Mouse (Mus musculus) gastrocnemius, adult 2 months (tissue): ENCODE measurements around the gene Cebpg. TPM values are rescaled to one million over a fixed set of nuclear protein-coding genes. Genes with fewer than 3 reads are reported as not detected.

Experiments used
- DNase-seq: peaks from one replicate; pipeline ENCODE4 v3.0.0; 2022
- H3K27ac ChIP-seq: fragments of 200-600 bp; 2 replicates; pipeline ENCODE4 v1.8.1; 2022; ENCODE audit warnings: mild to moderate bottlenecking
- H3K4me3 ChIP-seq: fragments of 200-600 bp; 2 replicates; pipeline ENCODE4 v1.8.1; 2022; ENCODE audit warnings: mild to moderate bottlenecking, moderate library complexity
- CTCF ChIP-seq: fragments of 200-600 bp; IDR thresholded peaks from 2 replicates; pipeline ENCODE4 v1.8.1; 2022; ENCODE audit warnings: antibody characterized with exemption, mild to moderate bottlenecking, moderate library complexity
- intact Hi-C: fragments of 180-260 bp; cut with DNase I; formaldehyde crosslinking; loops from one replicate; pipeline ENCODE4 v1.15.1; 2025
- long read RNA-seq, 2 experiments: library from polyadenylated mRNA; stranded (forward); transcript quantifications; one replicate each; pipeline ENCODE4 v2.0.0; 2021
- total RNA-seq, 2 experiments: library from RNA; stranded (reverse); gene quantifications; 2 replicates each; pipeline ENCODE4 v1.2.3; 2021

Cebpg gene
- 10 to 100 TPM; 41.0 to 46.0 TPM for total RNA-seq
- long read RNA-seq, experiment 1, full-length matches to known transcripts: 64 of 74 reads
- long read RNA-seq, experiment 1, partial matches to known transcripts: 0 of 74 reads
- long read RNA-seq, experiment 1, other reads (novel, unspliced or antisense): 10 of 74 reads
- long read RNA-seq, experiment 2, full-length matches to known transcripts: 54 of 60 reads
- long read RNA-seq, experiment 2, partial matches to known transcripts: 0 of 60 reads
- long read RNA-seq, experiment 2, other reads (novel, unspliced or antisense): 6 of 60 reads

DNA sequence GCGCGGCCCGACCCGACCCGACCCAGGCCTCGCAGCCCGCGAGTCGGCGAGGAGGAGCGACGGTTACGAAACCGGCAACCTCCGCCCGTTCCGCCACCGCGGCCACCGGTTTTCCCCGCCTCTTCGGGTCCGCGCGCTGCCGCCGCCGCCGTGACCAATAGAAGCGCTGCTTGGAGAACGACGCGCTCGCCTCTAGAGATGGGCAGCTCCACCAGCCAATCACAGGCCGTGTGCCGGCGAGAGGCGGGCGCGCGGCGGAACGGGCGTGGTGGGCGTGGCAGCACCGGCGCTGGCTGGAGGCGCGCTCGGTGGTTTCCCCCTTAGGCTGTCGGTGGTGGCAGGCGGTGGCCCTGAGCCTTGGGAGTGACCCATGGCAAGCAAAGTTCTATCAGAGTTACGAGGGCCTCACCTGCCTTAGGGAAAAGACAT is at the start of gene Cebpg:
Cebpg (minus strand) TSS at position 138 of the 429 bp plus-strand sequence.
- H3K27ac ChIP-seq: peak within 1 kb of the TSS; percentile 96
- peak within 1 kb of the TSS; percentile 92 for H3K4me3 ChIP-seq
- no peak for TF ChIP-seq CTCF
- peak; percentile 98 for DNase-seq
- intact Hi-C loops: loop anchor here (2.0 to 10.0 kb wide), 2 partner anchors 62 to 892 kb away; partner anchors contain the start of genes Cebpa and Uba2

DNA sequence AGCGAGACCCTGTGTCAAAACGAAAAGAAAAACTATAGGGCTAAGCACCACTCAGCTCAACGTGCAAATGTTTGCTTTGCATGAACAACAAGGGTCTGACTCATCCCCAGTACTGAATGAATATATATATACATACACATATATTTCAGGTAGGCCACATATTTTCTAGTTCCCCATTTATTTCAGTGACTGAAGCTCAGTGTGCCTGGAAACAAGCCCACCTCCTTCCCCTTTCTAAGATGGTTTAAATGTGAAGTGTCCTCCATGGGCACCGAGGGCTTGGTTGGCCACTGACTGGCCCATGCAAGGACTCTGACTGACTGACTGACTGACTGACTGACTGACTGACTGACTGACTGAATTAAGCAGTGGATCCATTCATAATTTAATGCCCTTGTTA is 43.2 kb upstream of the Cebpg start:
- H3K4me3 ChIP-seq: no peak overlapping the region
- no peak for DNase-seq
- H3K27ac ChIP-seq: no peak overlapping the region
- intact Hi-C loops: no loop called here
- TF ChIP-seq CTCF: no peak

DNA sequence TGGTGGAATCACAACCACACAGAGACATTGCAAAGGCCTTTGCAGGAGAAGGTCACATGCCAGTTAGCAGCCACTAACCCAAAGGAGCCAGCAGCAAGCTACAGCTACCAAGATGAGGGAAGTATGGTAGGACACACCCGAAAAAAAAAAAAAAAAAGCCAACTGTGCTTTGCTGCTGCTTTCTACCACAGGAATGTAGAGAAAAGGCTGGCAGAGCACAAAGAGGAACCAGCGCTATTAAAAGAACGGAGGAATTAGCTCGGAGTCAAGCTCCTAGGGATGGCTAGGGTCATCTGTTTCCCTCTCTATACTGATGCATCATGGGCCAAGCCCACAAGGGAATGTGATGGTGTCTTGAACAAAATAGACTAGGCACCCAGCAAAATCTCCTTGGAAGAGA is 42.4 kb upstream of the Cebpg start:
- H3K27ac ChIP-seq: no peak overlapping the region
- no peak overlapping the region for H3K4me3 ChIP-seq
- no peak for DNase-seq
- intact Hi-C loops: no loop called here
- no peak for TF ChIP-seq CTCF

DNA sequence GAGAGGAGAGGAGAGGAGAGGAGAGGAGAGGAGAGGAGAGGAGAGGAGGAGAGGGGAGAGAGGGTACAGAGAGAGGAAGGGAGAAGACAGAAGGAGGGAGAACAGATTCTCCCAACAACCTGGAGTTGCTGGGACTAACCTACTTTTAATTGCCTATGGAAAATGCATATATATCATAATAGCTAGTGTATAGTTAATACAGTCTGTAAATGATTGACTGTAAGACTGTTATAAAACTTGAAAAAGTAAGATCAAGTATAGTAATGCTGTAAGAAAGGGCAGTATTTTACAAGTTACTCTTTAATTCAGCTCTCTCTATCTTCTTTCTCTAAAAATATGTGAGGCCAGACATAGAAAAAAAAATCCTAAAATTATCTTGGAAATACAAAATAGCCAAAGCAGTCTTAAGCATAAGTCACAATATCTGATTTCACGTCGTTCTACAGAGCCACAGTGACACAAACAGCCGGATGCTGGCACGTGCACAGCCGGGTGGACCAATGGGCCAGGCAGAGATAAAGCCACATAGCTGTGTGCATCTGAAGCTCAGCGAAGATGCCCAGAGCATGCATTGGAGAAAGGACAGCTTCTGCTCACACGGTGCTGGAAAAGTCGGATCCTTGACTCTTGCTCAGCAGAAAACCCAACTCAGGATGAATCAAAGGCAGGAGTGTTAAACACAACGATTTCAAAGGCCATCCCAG is 38.8 kb upstream of the Cebpg start:
- Histone ChIP-seq H3K27ac (no peak overlapping the region), H3K4me3 (no peak overlapping the region)
- no peak for DNase-seq
- intact Hi-C loops: no loop called here
- TF ChIP-seq CTCF: no peak

DNA sequence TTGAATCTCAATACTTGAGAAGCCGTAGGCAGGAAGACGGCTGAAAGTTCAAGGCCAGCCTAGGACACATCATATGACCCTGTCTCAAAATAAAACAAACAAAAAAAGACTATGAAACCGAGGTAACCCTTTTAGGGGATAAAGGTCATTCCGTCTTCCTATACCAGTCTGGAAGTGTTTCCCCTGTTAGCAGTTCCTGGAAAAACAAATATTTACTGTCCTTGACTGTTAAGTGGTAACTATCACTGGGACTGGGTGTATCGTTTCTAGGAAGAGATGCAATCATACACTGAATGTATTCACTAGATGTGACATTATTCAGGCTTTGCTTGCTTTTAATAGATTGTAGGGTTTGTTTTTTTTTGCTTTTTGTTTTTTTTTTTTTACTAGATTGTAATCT is 34.2 kb upstream of the Cebpg start:
- H3K27ac ChIP-seq: no peak overlapping the region
- intact Hi-C loops: no loop called here
- H3K4me3 ChIP-seq: no peak overlapping the region
- no peak for DNase-seq
- no peak for TF ChIP-seq CTCF

DNA sequence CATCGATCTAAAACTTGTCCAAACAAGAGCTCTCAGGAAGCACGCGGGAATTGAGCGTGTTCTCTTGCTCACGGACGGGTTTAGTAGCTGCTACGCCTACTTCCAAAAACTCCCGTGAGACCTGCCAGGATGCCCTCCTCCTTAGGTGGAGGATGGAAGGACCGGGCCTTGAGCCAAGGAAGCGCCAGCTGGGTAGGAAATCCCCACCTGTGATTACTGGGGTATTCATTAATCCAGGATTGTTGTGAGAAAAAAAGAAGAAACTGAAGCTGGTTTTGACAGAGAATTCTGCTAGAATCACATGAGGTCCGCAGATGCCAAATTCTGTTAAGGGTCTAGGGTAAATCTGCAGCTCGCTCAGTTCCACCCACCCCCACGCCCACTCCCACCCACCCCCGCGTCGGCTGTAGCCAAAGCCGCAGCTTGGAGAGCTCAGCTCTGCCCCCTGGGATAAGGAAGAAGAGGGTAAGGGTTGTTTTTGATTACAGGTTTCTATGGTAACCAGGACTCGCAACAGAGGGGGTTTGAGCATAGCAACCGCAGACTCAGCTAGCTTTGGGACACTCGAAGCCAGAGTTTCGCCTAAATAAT is 30.0 kb upstream of the Cebpg start:
- TF ChIP-seq CTCF: 0 out of 2 replicates have a peak, but pooled peaks have one; percentile 1
- intact Hi-C loops: loop anchor here (2.0 kb wide), 1 partner anchor 58 kb away; no protein-coding TSS in a partner anchor
- peak overlapping the region; percentile 31 for H3K27ac ChIP-seq
- peak; percentile 28 for DNase-seq
- peak overlapping the region; percentile 60 for H3K4me3 ChIP-seq

DNA sequence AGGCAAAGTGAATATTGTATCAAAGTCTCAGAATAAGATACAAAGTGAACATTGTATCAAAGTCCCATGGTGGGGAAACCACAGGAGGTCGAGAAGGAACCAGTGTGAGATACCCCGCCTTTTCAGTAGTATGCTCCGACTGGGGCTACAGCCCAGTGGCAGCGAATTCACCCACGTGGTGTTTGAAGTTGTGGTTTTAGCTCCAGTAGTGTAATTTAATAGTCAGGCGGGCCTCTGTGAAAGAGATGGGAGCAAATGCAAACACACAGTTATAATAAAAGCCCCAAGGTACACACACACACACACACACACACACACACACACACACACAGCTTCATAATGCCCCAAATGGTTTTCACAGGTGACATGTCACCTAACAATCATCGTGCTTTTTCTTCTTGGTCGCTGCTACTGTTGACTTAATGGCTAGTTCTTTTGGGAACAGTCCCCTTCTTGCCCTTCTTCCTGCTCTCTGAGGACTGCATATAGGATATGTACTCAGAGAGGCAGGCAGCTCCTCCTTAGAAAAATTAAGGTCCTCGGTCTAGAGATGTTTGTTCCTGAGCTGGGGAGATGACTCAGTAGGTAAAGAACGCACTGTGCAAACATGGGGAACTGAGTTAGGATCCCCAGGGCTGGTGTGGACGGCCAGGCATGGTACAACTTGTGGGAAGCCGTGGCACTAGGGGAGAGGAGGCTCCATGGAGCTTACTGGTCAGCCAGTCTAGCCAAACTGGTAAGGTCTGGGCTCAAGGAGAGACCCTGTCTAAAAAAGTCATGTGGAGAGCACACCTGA is 28.4 kb upstream of the Cebpg start:
- intact Hi-C loops: no loop called here
- DNase-seq: no peak
- H3K27ac ChIP-seq: no peak overlapping the region
- no peak for TF ChIP-seq CTCF
- no peak overlapping the region for H3K4me3 ChIP-seq

DNA sequence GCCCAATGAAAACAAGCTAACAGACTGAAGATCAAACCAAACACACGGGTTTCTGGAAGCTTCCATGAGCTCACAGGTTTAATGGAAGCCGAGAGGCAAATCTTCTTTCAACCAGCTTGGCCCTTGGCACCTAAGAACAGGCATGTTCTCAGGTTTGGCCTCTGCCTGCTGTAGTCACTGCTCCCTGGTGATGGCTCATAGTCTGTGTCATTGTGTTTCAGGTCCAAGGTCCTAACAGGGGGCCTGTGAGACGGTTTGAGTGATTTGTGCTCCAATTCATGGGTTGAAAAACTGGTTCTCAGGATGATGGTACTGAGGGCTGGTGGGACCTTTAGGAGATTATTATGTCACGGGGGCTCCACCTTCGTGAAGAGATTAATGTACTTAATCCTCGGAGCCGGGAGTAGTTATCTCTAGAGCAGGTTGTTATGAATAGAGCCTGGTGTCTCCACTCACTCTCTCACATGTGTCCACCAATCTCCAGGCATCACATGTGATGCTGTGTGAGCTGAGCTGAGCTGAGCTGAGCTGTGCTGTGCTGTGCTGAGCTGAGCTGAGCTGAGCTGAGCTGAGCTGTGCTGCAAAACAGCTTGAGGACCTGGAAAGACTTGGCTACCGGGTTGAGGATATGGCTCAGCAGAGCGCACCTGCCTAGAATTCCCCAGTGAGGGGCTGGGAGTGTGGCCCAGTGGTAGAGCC is 25.2 kb upstream of the Cebpg start:
- no peak for DNase-seq
- Histone ChIP-seq H3K4me3 (peak overlapping the region; percentile 61), H3K27ac (peak overlapping the region; percentile 87)
- intact Hi-C loops: no loop called here
- TF ChIP-seq CTCF: no peak

DNA sequence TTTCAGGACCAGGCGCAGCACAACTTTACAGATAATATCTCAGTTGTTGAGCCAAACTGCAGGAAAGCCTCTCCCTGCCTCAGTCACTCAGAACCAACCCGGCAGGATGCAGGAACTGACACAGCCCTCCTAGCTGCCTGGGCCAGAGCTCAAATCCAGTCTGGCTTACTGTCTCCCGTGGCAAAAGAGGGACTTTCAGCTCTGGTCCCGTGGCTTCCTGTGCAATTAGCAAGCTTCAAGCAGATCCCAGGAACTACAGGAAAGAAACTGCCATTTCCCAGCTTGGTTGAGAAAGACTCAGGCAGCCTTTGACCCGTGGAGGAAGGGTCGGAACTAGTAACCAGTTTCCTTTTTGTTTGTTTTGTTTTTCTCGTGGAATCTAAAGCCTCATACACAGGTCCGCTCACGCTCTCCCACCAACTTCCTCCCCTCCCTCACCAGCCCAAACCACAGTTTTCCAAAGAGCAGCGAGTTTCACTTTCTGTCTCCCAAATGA is 24.5 kb upstream of the Cebpg start:
- DNase-seq: peak; percentile 58
- Histone ChIP-seq H3K4me3 (peak overlapping the region; percentile 61), H3K27ac (peak overlapping the region; percentile 87)
- no peak for TF ChIP-seq CTCF
- intact Hi-C loops: no loop called here

DNA sequence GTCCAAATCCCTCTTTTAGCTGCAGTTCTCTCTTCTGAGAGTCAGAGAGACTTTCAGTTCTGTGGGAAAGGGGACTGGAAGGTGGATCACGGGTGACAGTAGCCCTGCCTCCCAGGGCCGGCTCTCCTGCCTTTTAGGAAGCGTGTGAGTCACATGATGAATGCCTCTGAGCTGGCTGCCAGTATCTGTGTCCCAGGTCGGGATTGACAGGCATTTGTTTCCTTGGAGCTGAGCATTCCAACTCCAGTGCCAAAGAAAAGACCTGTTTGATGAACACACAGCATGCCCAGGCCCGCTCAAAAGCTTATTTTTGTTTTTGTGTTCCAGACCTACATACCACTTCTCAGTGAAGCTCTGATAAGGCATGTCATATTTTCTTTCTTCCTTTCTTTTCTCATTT is 20.3 kb upstream of the Cebpg start:
- no peak for TF ChIP-seq CTCF
- DNase-seq: peak; percentile 24
- no peak overlapping the region for H3K27ac ChIP-seq
- intact Hi-C loops: no loop called here
- H3K4me3 ChIP-seq: no peak overlapping the region

DNA sequence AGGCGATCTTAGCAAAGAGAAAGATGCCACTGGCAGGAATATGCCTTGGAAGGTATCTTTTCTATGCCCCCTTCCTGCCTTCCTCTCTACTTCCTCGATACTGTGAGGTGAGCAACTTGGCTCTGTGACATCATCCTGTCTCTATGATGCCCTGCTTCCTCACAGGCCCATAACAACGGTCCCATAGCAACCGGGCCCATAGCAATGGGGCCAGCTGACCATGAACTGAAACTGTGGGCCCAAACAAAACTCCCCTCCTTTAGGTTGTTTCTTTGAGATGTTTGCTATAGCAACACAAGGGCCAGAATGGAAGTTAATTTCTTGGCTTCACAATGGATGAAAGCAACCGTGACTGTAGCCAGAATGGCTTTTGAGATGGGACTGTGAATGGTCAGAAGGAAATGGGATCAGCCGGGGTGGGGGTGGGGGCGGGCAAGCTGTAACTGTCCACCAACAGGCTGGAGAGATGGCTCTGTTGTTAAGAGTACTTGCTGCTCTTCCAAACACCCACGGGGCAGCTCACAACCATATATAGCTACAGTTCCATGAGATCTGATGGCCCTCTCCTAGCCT is 10.4 kb upstream of the Cebpg start:
- no peak overlapping the region for H3K27ac ChIP-seq
- DNase-seq: no peak
- H3K4me3 ChIP-seq: no peak overlapping the region
- TF ChIP-seq CTCF: no peak
- intact Hi-C loops: no loop called here
